Mouse (Mus musculus) thymus, adult 2 months (tissue): ENCODE measurements around the gene Scgb1c1.
A peak's percentile ranks its signal among the peaks of the same experiment; 100 is the strongest.

ENCODE experiments used
- CTCF ChIP-seq: fragments of 200-500 bp; IDR thresholded peaks from 2 replicates; pipeline ENCODE4 v1.5.1; 2012; ENCODE audit warnings: mild to moderate bottlenecking, control low read depth, low read length, moderate library complexity, borderline replicate concordance; ENCODE audit not compliant: control insufficient read depth, poor library complexity, insufficient read depth; ENCODE audit errors: extremely low read depth
- POLR2A ChIP-seq: fragments of 200-500 bp; IDR thresholded peaks from 2 replicates; pipeline ENCODE4 v1.6.1; 2012; ENCODE audit warnings: mild to moderate bottlenecking, low read length, control low read depth, moderate library complexity; ENCODE audit not compliant: control insufficient read depth, poor library complexity, insufficient read depth; ENCODE audit errors: extremely low read depth

GRCm38 (mm10) chr7:140855860-140856784 is 10.8 kb downstream of the Scgb1c1 start, which contains the start of gene Gm45785:
- no peak for TF ChIP-seq CTCF
- peak; percentile 14 for TF ChIP-seq POLR2A
